Mouse (Mus musculus) spleen, adult 2 months (tissue): Measurements from ENCODE around the gene Batf3.

Experiments
- CTCF ChIP-seq: fragments of 200-500 bp; IDR thresholded peaks from 2 replicates; pipeline ENCODE4 v1.5.1; 2011; ENCODE audit warnings: mild to moderate bottlenecking, inconsistent platforms; ENCODE audit not compliant: insufficient read depth, insufficient read length, insufficient replicate concordance; ENCODE audit errors: extremely low read depth
- POLR2A ChIP-seq: fragments of 200-500 bp; IDR thresholded peaks from 2 replicates; pipeline ENCODE4 v1.6.1; 2011; ENCODE audit warnings: low read depth, low read length, inconsistent platforms

GRCm38 (mm10) chr1:191125811-191126638 is 28.4 kb downstream of the Batf3 start:
- peak; percentile 88 for TF ChIP-seq CTCF
- TF ChIP-seq POLR2A = no peak
